Mouse (Mus musculus): ENCODE results near the gene Hdac10. TPM values are rescaled to one million over a fixed set of nuclear protein-coding genes. Genes with fewer than 3 reads are reported as not detected.
A peak's percentile ranks its signal among the peaks of the same experiment; 100 is the strongest.

Hdac10 gene
- polyA plus RNA-seq, 1 experiment from 2014 or later, result 22.0 TPM

- no peak overlapping the region for H3K4me3 ChIP-seq
- 94% methylated on average over 13 of the region's 13 CpGs for WGBS
- H3K9ac ChIP-seq, result no peak overlapping the region
- no peak overlapping the region for H3K27ac ChIP-seq
- H3K4me2 ChIP-seq (replicated peaks), result no peak overlapping the region
- no peak for ATAC-seq (ENCODE audit: low FRiP score)
- H3K36me3 ChIP-seq, result peaks cover 99% of the 10 kb centered on the region
- H3K4me1 ChIP-seq, result no peaks in the 10 kb centered on the region
- no peaks in the 10 kb centered on the region for H3K27me3 ChIP-seq
- no peaks in the 10 kb centered on the region for H3K9me3 ChIP-seq (replicated peaks)
Measured at GRCm38 (mm10) chr15:89106073-89106472, 22.4 kb downstream of the Hdac10 start.

GRCm38 (mm10) chr15:89104425-89104824 lies 24.1 kb downstream of the Hdac10 start:
- WGBS, result 97% methylated on average over 8 of the region's 8 CpGs
- H3K4me3 ChIP-seq, result no peak overlapping the region
- no peaks in the 10 kb centered on the region for H3K4me1 ChIP-seq
- H3K4me2 ChIP-seq (replicated peaks), result no peak overlapping the region
- no peak overlapping the region for H3K9ac ChIP-seq
- H3K9me3 ChIP-seq (replicated peaks), result no peaks in the 10 kb centered on the region
- peaks cover 99% of the 10 kb centered on the region for H3K36me3 ChIP-seq
- no peaks in the 10 kb centered on the region for H3K27me3 ChIP-seq
- H3K27ac ChIP-seq, result no peak overlapping the region
- no peak for ATAC-seq (ENCODE audit: low FRiP score)

- 85% methylated on average over 10 of the region's 10 CpGs for whole genome bisulfite sequencing
- H3K27ac ChIP-seq, result no peak overlapping the region
- no peak overlapping the region for H3K4me2 ChIP-seq (replicated peaks)
- H3K9me3 ChIP-seq (replicated peaks), result no peaks in the 10 kb centered on the region
- peaks cover 99% of the 10 kb centered on the region for H3K36me3 ChIP-seq
- H3K9ac ChIP-seq, result no peak overlapping the region
- no peak overlapping the region for H3K4me3 ChIP-seq
- H3K4me1 ChIP-seq, result no peaks in the 10 kb centered on the region
- ATAC-seq (ENCODE audit: low FRiP score), result no peak
- H3K27me3 ChIP-seq, result no peaks in the 10 kb centered on the region
Measured at GRCm38 (mm10) chr15:89103921-89104320, 24.6 kb downstream of the Hdac10 start.

- Histone ChIP-seq H3K27ac (no peak overlapping the region), H3K9me3 (replicated peaks) (no peaks in the 10 kb centered on the region), H3K4me3 (no peak overlapping the region), H3K27me3 (no peaks in the 10 kb centered on the region), H3K36me3 (peaks cover 99% of the 10 kb centered on the region), H3K4me1 (no peaks in the 10 kb centered on the region), H3K4me2 (replicated peaks) (no peak overlapping the region), H3K9ac (no peak overlapping the region)
- ATAC-seq (ENCODE audit: low FRiP score), result no peak
- 58% methylated on average over 5 of the region's 5 CpGs for WGBS
Measured at GRCm38 (mm10) chr15:89102646-89103045, 25.9 kb downstream of the Hdac10 start.

- H3K4me3 ChIP-seq, result no peak overlapping the region
- no peaks in the 10 kb centered on the region for H3K4me1 ChIP-seq
- no peaks in the 10 kb centered on the region for H3K27me3 ChIP-seq
- H3K36me3 ChIP-seq, result peaks cover 99% of the 10 kb centered on the region
- no peaks in the 10 kb centered on the region for H3K9me3 ChIP-seq (replicated peaks)
- H3K27ac ChIP-seq, result no peak overlapping the region
- H3K9ac ChIP-seq, result no peak overlapping the region
- ATAC-seq (ENCODE audit: low FRiP score), result peak; percentile 38; the same call in 1 of the 2 replicates
- 94% methylated on average over 12 of the region's 12 CpGs for whole genome bisulfite sequencing
- H3K4me2 ChIP-seq (replicated peaks), result no peak overlapping the region
Measured at GRCm38 (mm10) chr15:89100823-89101222, 27.7 kb downstream of the Hdac10 start.

GRCm38 (mm10) chr15:89098616-89099015 lies 29.9 kb downstream of the Hdac10 start:
- no peaks in the 10 kb centered on the region for H3K9me3 ChIP-seq (replicated peaks)
- 92% methylated on average over 7 of the region's 7 CpGs for WGBS
- no peak overlapping the region for H3K27ac ChIP-seq
- no peak overlapping the region for H3K4me2 ChIP-seq (replicated peaks)
- ATAC-seq (ENCODE audit: low FRiP score), result no peak
- peaks cover 99% of the 10 kb centered on the region for H3K36me3 ChIP-seq
- no peaks in the 10 kb centered on the region for H3K4me1 ChIP-seq
- no peaks in the 10 kb centered on the region for H3K27me3 ChIP-seq
- H3K9ac ChIP-seq, result no peak overlapping the region
- H3K4me3 ChIP-seq, result no peak overlapping the region

GRCm38 (mm10) chr15:89097450-89097849 lies 31.1 kb downstream of the Hdac10 start:
- Histone ChIP-seq H3K27ac (no peak overlapping the region), H3K36me3 (peaks cover 99% of the 10 kb centered on the region), H3K4me3 (no peak overlapping the region), H3K4me1 (no peaks in the 10 kb centered on the region), H3K27me3 (no peaks in the 10 kb centered on the region), H3K4me2 (replicated peaks) (no peak overlapping the region), H3K9ac (no peak overlapping the region), H3K9me3 (replicated peaks) (no peaks in the 10 kb centered on the region)
- 92% methylated on average over 5 of the region's 5 CpGs for WGBS
- ATAC-seq (ENCODE audit: low FRiP score), result no peak

- Histone ChIP-seq H3K27me3 (no peaks in the 10 kb centered on the region), H3K9ac (no peak overlapping the region), H3K4me1 (peaks cover 20% of the 10 kb centered on the region), H3K27ac (no peak overlapping the region), H3K4me3 (no peak overlapping the region), H3K36me3 (peaks cover 49% of the 10 kb centered on the region), H3K9me3 (replicated peaks) (no peaks in the 10 kb centered on the region), H3K4me2 (replicated peaks) (no peak overlapping the region)
- 80% methylated on average over 5 of the region's 5 CpGs for WGBS
- ATAC-seq (ENCODE audit: low FRiP score), result no peak
Measured at GRCm38 (mm10) chr15:89092181-89092580, 36.3 kb downstream of the Hdac10 start.

- Histone ChIP-seq H3K4me2 (replicated peaks) (no peak overlapping the region), H3K27me3 (no peaks in the 10 kb centered on the region), H3K9ac (no peak overlapping the region), H3K4me1 (peaks cover 20% of the 10 kb centered on the region), H3K4me3 (no peak overlapping the region), H3K27ac (no peak overlapping the region), H3K36me3 (peaks cover 49% of the 10 kb centered on the region), H3K9me3 (replicated peaks) (no peaks in the 10 kb centered on the region)
- 92% methylated on average over 4 of the region's 4 CpGs for WGBS
- no peak for ATAC-seq (ENCODE audit: low FRiP score)
Measured at GRCm38 (mm10) chr15:89090662-89091061, 37.8 kb downstream of the Hdac10 start.

GRCm38 (mm10) chr15:89089248-89090051 lies 39.0 kb downstream of the Hdac10 start:
- WGBS, result 4% methylated on average over 67 of the region's 68 CpGs
- H3K27ac ChIP-seq, result peak overlapping the region; percentile 84
- H3K27me3 ChIP-seq, result no peaks in the 10 kb centered on the region
- peaks cover 20% of the 10 kb centered on the region for H3K4me1 ChIP-seq
- H3K4me3 ChIP-seq, result peak overlapping the region; percentile 95
- H3K4me2 ChIP-seq (replicated peaks), result peak overlapping the region; percentile 99
- H3K9me3 ChIP-seq (replicated peaks), result no peaks in the 10 kb centered on the region
- peak overlapping the region; percentile 95 for H3K9ac ChIP-seq
- peaks cover 49% of the 10 kb centered on the region for H3K36me3 ChIP-seq
- peak; percentile 53 for ATAC-seq (ENCODE audit: low FRiP score)

- no peaks in the 10 kb centered on the region for H3K9me3 ChIP-seq (replicated peaks)
- no peaks in the 10 kb centered on the region for H3K27me3 ChIP-seq
- H3K4me2 ChIP-seq (replicated peaks), result peak within 1 kb of the TSS; percentile 99
- peak within 1 kb of the TSS; percentile 84 for H3K27ac ChIP-seq
- peak within 1 kb of the TSS; percentile 95 for H3K4me3 ChIP-seq
- peak; percentile 95 for ATAC-seq (ENCODE audit: low FRiP score)
- H3K9ac ChIP-seq, result peak within 1 kb of the TSS; percentile 95
- H3K36me3 ChIP-seq, result peaks cover 49% of the 10 kb centered on the region
- peaks cover 20% of the 10 kb centered on the region for H3K4me1 ChIP-seq
- WGBS, result 2% methylated on average over 38 of the region's 38 CpGs
Measured at GRCm38 (mm10) chr15:89088607-89089247, 39.8 kb downstream of the Hdac10 start, which contains the start of gene Selenoo. Gene Selenoo (plus strand): TSS chr15:89089084.

- ATAC-seq (ENCODE audit: low FRiP score), result no peak
- WGBS, result 96% methylated on average over 2 of the region's 2 CpGs
- Histone ChIP-seq H3K4me2 (replicated peaks) (no peak overlapping the region), H3K4me1 (peaks cover 10% of the 10 kb centered on the region), H3K27ac (no peak overlapping the region), H3K36me3 (peaks cover 72% of the 10 kb centered on the region), H3K27me3 (no peaks in the 10 kb centered on the region), H3K9me3 (replicated peaks) (no peaks in the 10 kb centered on the region), H3K9ac (no peak overlapping the region), H3K4me3 (no peak overlapping the region)
Measured at GRCm38 (mm10) chr15:89084826-89085225, 43.7 kb downstream of the Hdac10 start.

Measured in hindbrain, embryonic 12.5 days (tissue).